Mouse (Mus musculus): ENCODE data around the gene Ptger1. TPM values are rescaled to one million over a fixed set of nuclear protein-coding genes. Genes with fewer than 3 reads are reported as not detected.

Gene Ptger1
- polyA plus RNA-seq, 1 experiment, result 0.51 TPM

DNA sequence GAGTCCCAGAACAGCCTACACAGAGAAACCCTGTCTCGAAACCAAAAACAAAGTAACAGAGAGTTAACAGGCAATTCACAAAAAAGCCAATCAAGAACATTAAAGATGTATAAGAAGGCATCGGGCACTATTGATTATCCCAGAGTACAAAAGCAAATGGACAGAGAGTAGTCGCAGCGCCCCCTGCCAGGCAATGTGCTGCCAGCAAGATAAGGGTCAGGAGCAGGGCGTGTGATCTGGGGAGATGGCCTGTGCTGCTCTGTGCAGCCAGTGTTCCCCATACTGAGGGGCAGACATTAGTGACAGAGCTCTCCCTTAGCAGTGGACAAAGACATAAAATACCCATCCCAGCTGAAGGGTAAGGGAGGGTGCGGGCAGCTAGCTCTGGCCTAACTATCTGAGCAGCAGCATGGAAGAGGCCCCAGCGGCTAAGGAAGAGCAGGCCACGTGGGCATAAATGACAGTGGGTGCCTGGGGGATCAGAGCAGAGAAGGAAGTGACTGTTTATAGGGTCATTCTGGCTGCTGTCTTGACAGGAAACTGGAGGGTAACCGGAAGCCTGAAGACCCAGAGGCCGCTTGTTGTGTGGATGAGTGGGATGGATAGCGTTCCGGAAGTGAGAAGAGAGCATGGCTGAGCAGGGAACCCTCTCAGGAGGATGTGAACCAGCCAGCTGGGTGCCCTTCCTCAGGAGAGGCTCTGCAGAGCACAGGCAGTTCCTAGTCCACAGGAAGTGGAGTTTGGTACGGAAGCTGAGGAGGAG is 9.8 kb upstream of the Ptger1 start:
- H3K27me3 ChIP-seq (ENCODE audit: control insufficient read depth, insufficient read depth, low read length), result no peaks in the 10 kb centered on the region
- H3K4me3 ChIP-seq (ENCODE audit: control insufficient read depth, low read depth, low read length), result no peak overlapping the region
- H3K36me3 ChIP-seq (ENCODE audit: control insufficient read depth, insufficient read depth, low read length), result no peaks in the 10 kb centered on the region
- no peak overlapping the region for H3K27ac ChIP-seq (ENCODE audit: control insufficient read depth, insufficient read depth, low read depth, low read length)
- peaks cover 17% of the 10 kb centered on the region for H3K4me1 ChIP-seq (ENCODE audit: control insufficient read depth, insufficient read depth, low read length)
- TF ChIP-seq CTCF (IDR thresholded peaks at IDR 0.05; ENCODE audit: control insufficient read depth, insufficient read depth, insufficient replicate concordance, low read depth, low read length) (no peak), POLR2A (IDR thresholded peaks at IDR 0.05; ENCODE audit: control insufficient read depth, low read depth, low read length) (no peak)

DNA sequence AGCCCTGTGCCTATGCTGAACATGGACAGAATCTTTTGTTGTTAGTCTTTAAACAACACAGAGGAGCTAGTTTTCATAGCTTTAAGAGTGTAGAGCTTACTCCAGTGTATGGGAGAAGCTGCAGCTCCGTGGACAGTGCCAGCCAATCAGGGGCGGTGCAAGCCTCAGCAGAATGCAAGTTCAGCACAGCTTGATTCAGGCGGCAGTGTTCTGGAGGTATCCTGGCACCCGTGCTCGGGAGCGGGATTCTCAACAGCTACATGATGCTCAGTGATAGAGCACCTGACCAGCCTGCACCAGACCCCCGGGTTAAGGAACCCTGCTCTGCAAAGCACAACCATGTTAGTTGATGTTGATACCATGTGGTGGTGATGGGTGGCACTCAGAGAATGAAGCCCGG is 5.9 kb upstream of the Ptger1 start:
- Histone ChIP-seq H3K27me3 (ENCODE audit: control insufficient read depth, insufficient read depth, low read length) (no peaks in the 10 kb centered on the region), H3K36me3 (ENCODE audit: control insufficient read depth, insufficient read depth, low read length) (no peaks in the 10 kb centered on the region), H3K27ac (ENCODE audit: control insufficient read depth, insufficient read depth, low read depth, low read length) (no peak overlapping the region), H3K4me1 (ENCODE audit: control insufficient read depth, insufficient read depth, low read length) (peaks cover 10% of the 10 kb centered on the region), H3K4me3 (ENCODE audit: control insufficient read depth, low read depth, low read length) (no peak overlapping the region)
- TF ChIP-seq POLR2A (IDR thresholded peaks at IDR 0.05; ENCODE audit: control insufficient read depth, low read depth, low read length) (no peak), CTCF (IDR thresholded peaks at IDR 0.05; ENCODE audit: control insufficient read depth, insufficient read depth, insufficient replicate concordance, low read depth, low read length) (no peak)

DNA sequence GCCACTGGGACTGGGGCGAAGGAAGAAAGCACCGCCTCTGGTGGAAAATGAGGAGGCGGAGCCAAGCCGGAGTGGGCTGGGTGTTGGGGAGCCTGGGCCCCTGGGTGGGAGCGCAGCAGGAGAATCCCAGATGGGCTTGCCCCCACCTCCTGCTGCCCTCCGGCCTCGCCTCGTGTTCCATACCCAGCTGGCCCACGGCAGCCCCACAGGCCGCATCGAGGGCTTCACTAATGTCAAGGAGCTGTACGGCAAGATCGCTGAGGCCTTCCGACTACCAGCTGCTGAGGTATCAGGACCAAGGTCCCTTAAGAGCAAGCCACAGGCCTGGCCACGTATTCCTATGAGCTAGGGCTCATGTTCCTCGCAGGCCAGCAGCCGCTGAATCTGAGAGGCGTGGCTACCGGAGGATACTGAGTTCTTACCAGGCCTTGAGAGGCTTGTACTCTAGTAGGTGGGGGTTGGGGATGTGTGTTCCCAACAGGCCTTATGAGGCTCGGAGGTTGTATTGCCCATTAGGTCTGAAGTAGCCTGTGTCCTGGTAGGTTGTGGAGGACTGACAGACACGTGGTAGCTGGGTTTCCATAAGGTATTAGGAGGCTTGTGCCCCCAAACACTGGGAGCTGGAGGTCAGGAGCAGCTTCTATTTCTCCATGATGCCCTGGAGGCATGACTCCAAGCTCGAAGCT is 5.3 kb upstream of the Ptger1 start:
- no peaks in the 10 kb centered on the region for H3K36me3 ChIP-seq (ENCODE audit: control insufficient read depth, insufficient read depth, low read length)
- H3K27ac ChIP-seq (ENCODE audit: control insufficient read depth, insufficient read depth, low read depth, low read length), result no peak overlapping the region
- TF ChIP-seq POLR2A (IDR thresholded peaks at IDR 0.05; ENCODE audit: control insufficient read depth, low read depth, low read length) (no peak), CTCF (IDR thresholded peaks at IDR 0.05; ENCODE audit: control insufficient read depth, insufficient read depth, insufficient replicate concordance, low read depth, low read length) (no peak)
- H3K4me3 ChIP-seq (ENCODE audit: control insufficient read depth, low read depth, low read length), result no peak overlapping the region
- H3K27me3 ChIP-seq (ENCODE audit: control insufficient read depth, insufficient read depth, low read length), result no peaks in the 10 kb centered on the region
- H3K4me1 ChIP-seq (ENCODE audit: control insufficient read depth, insufficient read depth, low read length), result peaks cover 10% of the 10 kb centered on the region

DNA sequence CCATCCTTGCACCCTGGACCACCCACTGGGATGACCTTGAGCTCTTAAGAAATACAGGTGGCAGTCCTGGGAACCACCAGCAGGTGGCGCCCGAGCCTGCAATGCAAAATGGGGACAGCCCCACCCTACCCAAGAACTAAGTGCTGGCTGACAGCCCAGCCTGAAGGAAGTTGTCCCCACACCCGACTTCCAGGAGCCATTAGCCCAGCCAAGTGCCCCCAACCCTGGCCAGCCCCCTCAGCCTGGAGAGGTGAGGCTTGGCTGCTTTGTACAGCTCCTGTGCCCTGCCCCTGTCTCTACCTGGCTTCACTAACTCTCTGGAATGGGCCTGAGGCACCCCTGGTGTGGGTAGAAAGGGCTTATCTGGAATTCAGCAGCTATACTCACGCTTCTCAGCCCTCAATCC is 4.1 kb upstream of the Ptger1 start:
- no peaks in the 10 kb centered on the region for H3K27me3 ChIP-seq (ENCODE audit: control insufficient read depth, insufficient read depth, low read length)
- peak; percentile 88 for TF ChIP-seq CTCF (IDR thresholded peaks at IDR 0.05; ENCODE audit: control insufficient read depth, insufficient read depth, insufficient replicate concordance, low read depth, low read length)
- no peak for TF ChIP-seq POLR2A (IDR thresholded peaks at IDR 0.05; ENCODE audit: control insufficient read depth, low read depth, low read length)
- H3K27ac ChIP-seq (ENCODE audit: control insufficient read depth, insufficient read depth, low read depth, low read length), result no peak overlapping the region
- H3K36me3 ChIP-seq (ENCODE audit: control insufficient read depth, insufficient read depth, low read length), result no peaks in the 10 kb centered on the region
- H3K4me3 ChIP-seq (ENCODE audit: control insufficient read depth, low read depth, low read length), result no peak overlapping the region
- peaks cover 17% of the 10 kb centered on the region for H3K4me1 ChIP-seq (ENCODE audit: control insufficient read depth, insufficient read depth, low read length)

DNA sequence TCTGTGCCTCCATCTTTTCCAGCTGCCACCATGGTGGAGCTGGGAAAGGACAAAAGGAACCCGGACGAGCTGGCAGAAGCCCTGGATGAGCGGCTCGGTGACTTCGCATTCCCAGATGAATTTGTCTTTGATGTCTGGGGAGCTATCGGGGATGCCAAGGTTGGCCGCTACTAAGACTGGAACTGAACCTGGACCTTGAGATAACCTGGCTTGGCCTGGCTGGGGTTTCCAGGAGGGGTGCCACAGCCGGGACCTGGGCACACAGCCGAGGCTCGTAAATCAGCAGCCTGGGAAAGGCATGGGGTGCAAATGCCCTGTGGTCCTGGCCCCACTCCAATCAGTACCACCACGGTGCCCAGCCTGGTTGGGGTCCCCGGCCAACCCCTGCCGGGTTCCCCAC is 2.4 kb upstream of the Ptger1 start:
- H3K4me1 ChIP-seq (ENCODE audit: control insufficient read depth, insufficient read depth, low read length), result peaks cover 28% of the 10 kb centered on the region
- no peaks in the 10 kb centered on the region for H3K27me3 ChIP-seq (ENCODE audit: control insufficient read depth, insufficient read depth, low read length)
- TF ChIP-seq CTCF (IDR thresholded peaks at IDR 0.05; ENCODE audit: control insufficient read depth, insufficient read depth, insufficient replicate concordance, low read depth, low read length), result no peak
- TF ChIP-seq POLR2A (IDR thresholded peaks at IDR 0.05; ENCODE audit: control insufficient read depth, low read depth, low read length), result no peak
- no peak overlapping the region for H3K4me3 ChIP-seq (ENCODE audit: control insufficient read depth, low read depth, low read length)
- H3K36me3 ChIP-seq (ENCODE audit: control insufficient read depth, insufficient read depth, low read length), result no peaks in the 10 kb centered on the region
- H3K27ac ChIP-seq (ENCODE audit: control insufficient read depth, insufficient read depth, low read depth, low read length), result no peak overlapping the region

GRCm38 (mm10) chr8:83664931-83665625 is 1.4 kb upstream of the Ptger1 start:
- H3K36me3 ChIP-seq (ENCODE audit: control insufficient read depth, insufficient read depth, low read length), result no peaks in the 10 kb centered on the region
- H3K4me1 ChIP-seq (ENCODE audit: control insufficient read depth, insufficient read depth, low read length), result peaks cover 30% of the 10 kb centered on the region
- no peak overlapping the region for H3K27ac ChIP-seq (ENCODE audit: control insufficient read depth, insufficient read depth, low read depth, low read length)
- TF ChIP-seq POLR2A (IDR thresholded peaks at IDR 0.05; ENCODE audit: control insufficient read depth, low read depth, low read length) (no peak), CTCF (IDR thresholded peaks at IDR 0.05; ENCODE audit: control insufficient read depth, insufficient read depth, insufficient replicate concordance, low read depth, low read length) (no peak)
- no peaks in the 10 kb centered on the region for H3K27me3 ChIP-seq (ENCODE audit: control insufficient read depth, insufficient read depth, low read length)
- H3K4me3 ChIP-seq (ENCODE audit: control insufficient read depth, low read depth, low read length), result no peak overlapping the region

GRCm38 (mm10) chr8:83666866-83667234 is 372 bp downstream of the Ptger1 start:
- H3K4me1 ChIP-seq (ENCODE audit: control insufficient read depth, insufficient read depth, low read length), result peaks cover 26% of the 10 kb centered on the region
- H3K4me3 ChIP-seq (ENCODE audit: control insufficient read depth, low read depth, low read length), result no peak overlapping the region
- no peaks in the 10 kb centered on the region for H3K36me3 ChIP-seq (ENCODE audit: control insufficient read depth, insufficient read depth, low read length)
- no peak overlapping the region for H3K27ac ChIP-seq (ENCODE audit: control insufficient read depth, insufficient read depth, low read depth, low read length)
- TF ChIP-seq POLR2A (IDR thresholded peaks at IDR 0.05; ENCODE audit: control insufficient read depth, low read depth, low read length), result no peak
- no peak for TF ChIP-seq CTCF (IDR thresholded peaks at IDR 0.05; ENCODE audit: control insufficient read depth, insufficient read depth, insufficient replicate concordance, low read depth, low read length)
- H3K27me3 ChIP-seq (ENCODE audit: control insufficient read depth, insufficient read depth, low read length), result no peaks in the 10 kb centered on the region
